Mouse (Mus musculus): ENCODE measurements at regions not wholly inside any gene's neighbourhood (a gene's known extent, or its start where the extent isn't known, plus 50 kb on each side); places are given as distances from the start of the nearest gene placed in this dataset.

- DNase-seq (ENCODE audit: low spot score in 2 of 2), result no peak
These were observed 71.4 kb upstream of the Elovl5 start for GRCm38 (mm10) chr9:77845664-77846290.

DNA sequence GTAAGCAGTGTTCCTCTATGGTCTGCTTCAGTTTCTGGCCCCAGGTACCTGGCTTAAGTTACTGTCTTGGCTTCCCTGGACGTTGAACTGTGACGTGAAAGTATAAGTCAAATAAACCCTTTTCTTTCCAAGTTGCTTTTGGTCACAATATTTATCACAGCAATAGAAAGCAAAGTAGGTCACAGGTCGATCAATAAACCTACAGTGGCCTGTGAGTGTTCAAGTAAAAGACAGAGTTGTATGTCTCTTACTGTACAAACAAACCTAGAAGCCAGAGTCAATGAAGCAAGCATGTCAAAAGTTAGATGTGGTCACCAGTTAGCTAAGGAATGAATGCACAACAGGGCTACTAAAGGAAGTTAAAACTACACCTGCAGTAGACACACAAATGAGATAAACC is 68.6 kb upstream of the Elovl5 start:
- DNase-seq (ENCODE audit: low spot score in 2 of 2), result no peak

GRCm38 (mm10) chr9:77849343-77849742 is 67.8 kb upstream of the Elovl5 start:
- DNase-seq (ENCODE audit: low spot score in 2 of 2), result peak; percentile 28 to 34

DNA sequence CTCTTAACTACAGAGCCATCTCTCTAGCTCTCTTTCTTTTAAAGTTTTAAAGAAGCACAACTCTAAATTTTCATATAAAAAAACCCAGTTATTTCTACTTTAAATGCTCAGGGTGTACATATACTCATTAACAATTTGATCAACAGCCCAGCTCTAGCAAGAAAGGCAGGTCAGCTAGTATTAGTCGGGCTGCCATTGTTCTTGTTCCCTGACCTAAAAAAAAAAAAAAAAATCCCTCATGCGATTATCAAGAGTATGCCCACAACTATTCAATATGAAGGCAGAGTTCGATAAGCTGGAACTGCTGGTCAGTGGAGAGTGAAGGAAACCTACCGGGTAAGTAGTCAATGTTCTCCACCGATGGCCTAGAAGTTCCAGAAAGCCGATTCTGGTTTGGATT is 65.8 kb upstream of the Elovl5 start:
- DNase-seq (ENCODE audit: low spot score in 2 of 2), result no peak

GRCm38 (mm10) chr9:77857091-77858058 is 59.8 kb upstream of the Elovl5 start:
- no peak for DNase-seq (ENCODE audit: low spot score in 2 of 2)

DNA sequence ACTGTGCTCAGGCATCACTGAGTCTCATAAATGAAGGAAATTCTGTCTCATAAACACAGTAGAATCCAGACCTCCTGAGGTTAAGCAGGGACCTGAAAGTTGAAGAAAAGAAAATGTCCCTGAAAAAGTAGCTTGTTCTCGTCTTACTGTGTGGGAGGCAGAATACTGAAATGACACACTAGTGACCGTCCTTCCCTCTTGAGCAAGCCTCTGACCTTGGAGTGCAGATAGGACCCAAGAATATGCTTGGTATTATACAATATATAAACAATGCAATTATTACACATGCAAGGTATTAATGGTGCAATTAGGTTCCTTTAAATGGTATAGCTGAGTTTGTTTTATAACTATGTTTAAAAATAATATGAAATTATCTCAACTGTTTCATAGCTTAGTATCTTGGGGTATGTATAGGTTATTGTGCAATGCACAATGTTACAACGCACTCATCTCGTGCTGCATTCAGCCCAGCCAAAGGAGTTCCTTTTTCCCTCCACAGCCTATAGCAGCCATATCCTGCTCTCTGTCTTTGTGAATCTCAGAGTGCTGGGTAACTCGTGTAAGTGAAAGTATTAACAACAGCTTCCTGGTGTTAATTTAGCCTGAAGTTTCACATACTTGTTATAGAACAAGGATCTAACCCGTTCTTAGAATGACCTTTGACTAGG is 58.9 kb upstream of the Elovl5 start:
- DNase-seq (ENCODE audit: low spot score in 2 of 2), result no peak
